Mouse (Mus musculus) left cerebral cortex, postnatal 36 days (tissue): ENCODE results near the gene Cir1. TPM values are rescaled to one million over a fixed set of nuclear protein-coding genes. Genes with fewer than 3 reads are reported as not detected.

Source experiments
- DNase-seq, 2 experiments: peaks; one replicate each; pipeline ENCODE4 v3.0.0; 2021 to 2022; ENCODE audit warnings: low spot score in 2 of 2, mixed read lengths in 1 of 2
- intact Hi-C: fragments of 180-260 bp; cut with DNase I; formaldehyde crosslinking; loops from one replicate; pipeline ENCODE4 v1.15.1; 2025
- total RNA-seq, 2 experiments: library from RNA; stranded (reverse); gene quantifications; 2 replicates each; pipeline ENCODE4 v1.2.3; 2021

Gene Cir1
- total RNA-seq, 2 experiments from 2014 or later, result 24.3 to 28.3 TPM

DNA sequence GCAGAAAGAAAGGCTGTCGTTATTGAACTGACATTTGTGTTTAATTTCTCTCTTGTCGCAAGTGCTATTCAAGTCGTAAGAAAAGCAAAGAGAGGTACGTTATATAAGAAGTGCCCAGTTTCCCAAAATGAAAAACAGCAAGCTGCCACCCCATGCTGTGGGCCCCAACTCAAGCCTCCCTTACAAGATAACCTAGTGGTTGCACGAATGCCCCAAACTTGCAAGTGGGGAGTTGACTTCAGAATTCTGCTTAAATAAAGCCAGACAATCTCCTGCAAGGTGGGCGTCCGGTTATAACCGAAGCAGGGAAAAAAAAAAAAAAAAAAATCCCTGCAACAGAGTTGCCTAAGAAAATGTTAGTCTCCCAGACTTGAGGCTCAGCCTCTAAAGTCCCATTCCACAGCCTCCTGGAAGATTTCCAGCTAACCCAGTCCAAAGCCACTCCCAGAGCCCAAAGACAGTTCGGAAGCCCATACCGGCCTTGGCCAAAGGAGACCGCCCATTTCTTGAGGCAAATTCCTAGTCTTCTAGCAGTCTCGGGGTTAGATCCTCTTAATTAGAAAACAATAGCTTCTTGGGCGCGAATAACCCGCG is 49.2 kb downstream of the Cir1 start:
- intact Hi-C loops, result loop anchor here (10.0 kb wide), 1 partner anchor 538 kb away; no protein-coding TSS in a partner anchor
- DNase-seq, result no peak

- intact Hi-C loops, result no loop called here
- DNase-seq, result no peak
Measured at GRCm38 (mm10) chr2:73248701-73249100, 63.8 kb downstream of the Cir1 start.

- intact Hi-C loops, result no loop called here
- no peak for DNase-seq
Measured at GRCm38 (mm10) chr2:73241299-73241698, 71.2 kb downstream of the Cir1 start.

Other genes with a start within 250 kb of the Cir1 start
- 100 to 1,000 TPM; 101 to 103 TPM for gene Ola1, start 93.8 kb downstream of the Cir1 start, total RNA-seq
- 1 to 10 TPM; 2.8 to 4.6 TPM for gene Sp9, start 40.8 kb downstream of the Cir1 start, total RNA-seq
- 10 to 100 TPM; 16.3 to 18.4 TPM for gene Scrn3, start 100 bp downstream of the Cir1 start, total RNA-seq
- 10 to 100 TPM; 37.9 to 41.7 TPM for gene Gpr155, start 73.9 kb upstream of the Cir1 start, total RNA-seq
- gene Wipf1, start 217.0 kb upstream of the Cir1 start, total RNA-seq, result 1 to 10 TPM; 7.7 to 8.2 TPM